Mouse (Mus musculus) CD4-positive, CD25-positive, alpha-beta regulatory T cell, adult 4 months (primary cell): ENCODE measurements around the gene Klk1b8. TPM values are rescaled to one million over a fixed set of nuclear protein-coding genes. Genes with fewer than 3 reads are reported as not detected.

Source experiments
- polyA plus RNA-seq, 2 experiments: library from polyadenylated mRNA; unstranded; fragments of 100-300 nt; shearing (Covaris generic); gene quantifications; one replicate each; pipeline ENCODE4 v1.2.1; 2017

The Klk1b8 gene
- polyA plus RNA-seq, 2 experiments from 2014 or later: not detected

Other genes with a start within 250 kb of the Klk1b8 start
- not detected for gene Klk13, start 238.1 kb upstream of the Klk1b8 start, polyA plus RNA-seq
- not detected for gene Klk12, start 181.8 kb upstream of the Klk1b8 start, polyA plus RNA-seq
- 1 to 10 TPM in 1 of 2 experiments, not detected in 1; 1.0 TPM for gene Klk11, start 176.1 kb upstream of the Klk1b8 start, polyA plus RNA-seq
- under 1 TPM in 1 of 2 experiments, not detected in 1; 0.23 TPM for gene Klk10, start 169.6 kb upstream of the Klk1b8 start, polyA plus RNA-seq
- not detected for gene Klk9, start 158.8 kb upstream of the Klk1b8 start, polyA plus RNA-seq
- gene Klk8, start 153.1 kb upstream of the Klk1b8 start, polyA plus RNA-seq: 100 to 1,000 TPM; 136 to 138 TPM
- gene Klk7, start 139.4 kb upstream of the Klk1b8 start, polyA plus RNA-seq: under 1 TPM in 1 of 2 experiments, not detected in 1; 0.23 TPM
- gene Klk6, start 126.2 kb upstream of the Klk1b8 start, polyA plus RNA-seq: not detected
- gene Klk5, start 108.7 kb upstream of the Klk1b8 start, polyA plus RNA-seq: not detected
- gene Klk4, start 69.5 kb upstream of the Klk1b8 start, polyA plus RNA-seq: not detected
- not detected for gene Klk15, start 16.9 kb upstream of the Klk1b8 start, polyA plus RNA-seq
- not detected for gene Klk1b1, start 16.1 kb downstream of the Klk1b8 start, polyA plus RNA-seq
- not detected for gene Klk1b9, start 25.4 kb downstream of the Klk1b8 start, polyA plus RNA-seq
- not detected for gene Klk1b11, start 45.2 kb downstream of the Klk1b8 start, polyA plus RNA-seq
- not detected for gene Klk1b26, start 61.5 kb downstream of the Klk1b8 start, polyA plus RNA-seq
- 1 to 10 TPM; 1.7 to 5.7 TPM for gene Klk1b27, start 101.6 kb downstream of the Klk1b8 start, polyA plus RNA-seq
- gene Klk1b21, start 151.7 kb downstream of the Klk1b8 start, polyA plus RNA-seq: not detected
- gene Klk1b22, start 162.0 kb downstream of the Klk1b8 start, polyA plus RNA-seq: not detected
- gene Klk1b16, start 186.1 kb downstream of the Klk1b8 start, polyA plus RNA-seq: not detected
- not detected for gene Klk1b24, start 237.6 kb downstream of the Klk1b8 start, polyA plus RNA-seq
- gene Klk1b3, start 247.5 kb downstream of the Klk1b8 start, polyA plus RNA-seq: not detected